Mouse (Mus musculus): ENCODE data around the gene Fam13c. TPM values are rescaled to one million over a fixed set of nuclear protein-coding genes. Genes with fewer than 3 reads are reported as not detected.

Gene Fam13c
- total RNA-seq, 2 experiments from 2014 or later: 68.1 to 71.9 TPM

GRCm38 (mm10) chr10:70455886-70456305, 15.6 kb downstream of the Fam13c start:
- DNase-seq (ENCODE audit: low spot score in 2 of 2): peak; percentile 53 to 74

DNA sequence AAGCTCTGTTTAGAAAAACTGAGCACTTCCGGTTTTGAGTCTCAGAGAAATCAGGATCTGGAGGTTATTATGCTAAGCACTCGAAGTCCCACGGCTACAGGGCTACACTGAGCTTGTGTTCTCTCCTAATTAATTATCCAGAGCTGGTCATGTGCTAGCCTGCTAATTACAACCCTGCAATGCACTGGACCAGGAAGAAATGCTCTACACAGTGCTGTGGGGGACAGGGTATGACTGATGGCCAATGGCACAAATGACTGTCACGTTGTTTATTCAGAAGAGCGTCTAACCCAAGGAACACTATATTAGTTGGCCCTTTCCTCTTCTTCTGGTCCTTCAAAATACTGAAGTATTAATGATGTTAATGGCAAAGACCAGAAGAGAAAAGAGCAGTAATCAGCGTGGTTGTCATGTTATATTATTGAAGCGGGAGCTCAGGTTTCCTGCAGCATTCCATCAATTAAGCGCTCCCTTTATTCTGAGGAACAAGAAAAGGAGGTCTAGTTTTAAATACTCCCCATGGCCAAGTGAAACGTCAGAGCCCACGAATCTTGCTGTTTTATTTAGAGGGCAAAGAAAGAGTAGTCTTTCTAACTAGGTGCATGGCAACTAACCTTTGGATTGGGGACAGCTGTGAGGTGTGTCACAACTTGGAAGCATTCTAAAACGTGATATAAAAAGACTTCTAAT, 18.4 kb downstream of the Fam13c start:
- no peak for DNase-seq (ENCODE audit: low spot score in 2 of 2)

- DNase-seq (ENCODE audit: low spot score in 2 of 2): no peak
Observed at GRCm38 (mm10) chr10:70465638-70466037, 25.4 kb downstream of the Fam13c start.

DNA sequence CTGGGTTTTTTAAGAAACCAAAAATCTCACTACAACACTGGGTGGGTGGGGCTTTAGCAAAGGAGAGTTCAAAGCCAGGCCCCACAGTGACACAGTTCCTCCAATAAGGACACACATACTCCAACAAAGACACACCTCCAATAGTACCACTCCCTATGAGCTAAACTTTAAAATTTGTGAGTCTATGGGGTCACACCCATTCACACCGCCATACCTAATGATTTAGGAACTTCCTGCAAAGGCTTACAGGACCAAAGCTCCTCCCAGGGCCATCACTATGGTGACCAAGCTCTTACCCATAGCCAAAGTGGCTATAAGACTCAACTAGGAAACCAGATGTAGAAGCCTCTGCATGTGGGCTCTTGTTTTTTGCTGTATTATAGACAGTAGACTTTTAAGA, 30.6 kb downstream of the Fam13c start:
- no peak for DNase-seq (ENCODE audit: low spot score in 2 of 2)

DNA sequence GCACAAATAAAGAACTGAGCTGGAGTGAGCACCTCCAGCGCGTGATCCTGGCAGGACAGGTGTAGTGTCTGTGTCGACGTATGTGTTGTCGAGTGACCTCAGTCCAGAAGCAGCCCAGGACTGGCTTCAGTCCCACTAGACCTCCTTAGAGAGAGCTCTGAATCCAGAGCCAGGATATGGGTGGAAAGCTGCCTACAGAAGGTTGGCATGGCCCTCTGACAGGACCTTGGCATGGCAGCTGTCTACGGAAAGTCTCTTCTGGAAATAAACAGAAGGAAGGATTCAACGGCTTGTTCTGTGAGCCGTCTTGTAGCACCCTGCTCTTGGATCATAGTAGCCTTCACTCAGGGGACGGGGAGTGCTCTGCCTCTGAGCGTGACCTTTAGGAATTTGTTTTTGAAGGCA, 37.5 kb downstream of the Fam13c start:
- DNase-seq (ENCODE audit: low spot score in 2 of 2): no peak

- DNase-seq (ENCODE audit: low spot score in 2 of 2): no peak
Observed at GRCm38 (mm10) chr10:70483736-70484135, 43.5 kb downstream of the Fam13c start.

- no peak for DNase-seq (ENCODE audit: low spot score in 2 of 2)
Observed at GRCm38 (mm10) chr10:70484568-70485286, 44.4 kb downstream of the Fam13c start.

- DNase-seq (ENCODE audit: low spot score in 2 of 2): no peak
Observed at GRCm38 (mm10) chr10:70485287-70485612, 45.0 kb downstream of the Fam13c start.

DNA sequence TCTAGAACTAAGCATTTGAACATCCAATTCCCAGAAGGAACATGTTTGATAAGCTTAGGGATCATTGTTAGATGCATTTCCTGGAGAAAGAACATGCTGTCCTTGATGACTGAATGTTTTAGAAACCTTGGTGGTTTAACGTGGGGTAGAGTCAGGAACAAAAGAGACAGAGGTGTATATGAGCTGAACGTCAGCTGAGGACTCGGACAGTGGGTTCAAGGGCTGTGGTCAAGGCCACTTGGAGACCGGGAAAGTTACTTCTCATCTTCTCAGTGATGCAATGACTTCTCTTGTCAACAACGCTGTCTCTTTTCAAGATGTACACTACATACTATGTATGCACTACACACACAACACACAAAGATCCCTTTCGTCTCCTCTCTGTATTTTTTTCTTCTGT, 46.4 kb downstream of the Fam13c start:
- DNase-seq (ENCODE audit: low spot score in 2 of 2): no peak

- no peak for DNase-seq (ENCODE audit: low spot score in 2 of 2)
Observed at GRCm38 (mm10) chr10:70493891-70494290, 53.6 kb downstream of the Fam13c start.

- DNase-seq (ENCODE audit: low spot score in 2 of 2): no peak
Observed at GRCm38 (mm10) chr10:70494441-70494840, 54.2 kb downstream of the Fam13c start.

DNA sequence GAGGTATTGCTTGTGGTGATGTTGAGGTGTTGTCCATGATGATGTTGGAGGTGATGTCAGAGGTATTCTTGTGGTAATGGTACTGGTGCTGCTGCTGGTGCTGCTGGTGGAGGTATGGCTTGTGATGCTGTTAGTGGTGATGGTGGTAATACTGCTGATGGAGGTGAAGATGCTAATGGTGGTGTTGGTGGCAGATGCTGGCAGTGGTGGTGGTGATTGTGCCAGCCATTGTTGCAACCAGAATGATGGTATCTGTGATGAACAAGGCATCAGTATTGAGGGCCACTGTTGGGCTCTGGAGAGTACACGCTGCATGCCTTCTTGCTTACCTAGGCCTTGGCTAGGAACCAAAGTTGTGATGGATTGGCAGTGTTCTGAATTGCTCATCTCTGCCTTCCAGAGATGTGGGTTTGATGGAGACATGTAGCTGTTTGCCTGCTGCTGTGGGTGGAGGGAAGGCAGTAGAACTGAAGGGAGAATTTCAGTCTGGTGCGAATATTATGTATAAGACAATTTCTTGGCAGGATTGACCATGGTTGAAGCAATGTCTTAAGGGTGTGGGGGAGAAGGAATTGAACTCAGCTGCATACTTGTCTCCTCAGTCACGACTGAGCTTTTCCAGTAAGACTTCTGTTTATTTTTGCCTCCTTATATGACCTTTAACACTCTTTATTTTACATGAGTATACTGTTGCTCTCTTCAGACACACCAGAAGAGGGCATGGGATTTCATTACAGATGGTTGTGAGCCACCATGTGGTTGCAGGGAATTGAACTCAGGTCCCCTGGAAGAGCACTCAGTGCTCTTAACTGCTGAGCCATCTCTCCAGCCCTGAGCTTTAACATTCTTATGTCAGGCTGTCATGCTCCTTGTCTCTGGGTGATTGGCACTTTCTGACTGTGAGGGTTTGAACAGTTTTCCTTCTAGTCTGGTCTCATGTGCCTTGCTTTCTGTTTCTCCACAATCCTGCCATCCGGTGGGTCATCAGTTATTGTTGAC, 55.1 kb downstream of the Fam13c start:
- no peak for DNase-seq (ENCODE audit: low spot score in 2 of 2)

DNA sequence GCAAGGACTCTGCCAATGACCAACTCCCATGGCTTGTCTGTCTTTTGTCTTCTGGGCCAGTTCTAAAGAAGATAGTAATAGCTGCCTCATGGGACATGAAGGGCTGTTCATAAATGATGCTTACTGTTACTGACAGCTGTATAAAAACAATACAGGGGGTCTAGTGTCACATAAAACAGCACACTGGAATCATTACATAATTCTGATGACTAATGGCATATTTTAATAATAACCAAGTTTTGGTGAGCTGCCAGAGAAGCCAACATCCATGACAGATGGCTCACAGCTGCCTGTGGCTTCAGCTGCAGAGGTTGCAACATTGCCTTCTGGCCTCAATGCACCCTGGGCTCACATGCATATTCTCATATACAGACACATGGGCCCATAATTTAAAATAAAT, 56.7 kb downstream of the Fam13c start:
- no peak for DNase-seq (ENCODE audit: low spot score in 2 of 2)

GRCm38 (mm10) chr10:70498328-70498727, 58.0 kb downstream of the Fam13c start:
- no peak for DNase-seq (ENCODE audit: low spot score in 2 of 2)

DNA sequence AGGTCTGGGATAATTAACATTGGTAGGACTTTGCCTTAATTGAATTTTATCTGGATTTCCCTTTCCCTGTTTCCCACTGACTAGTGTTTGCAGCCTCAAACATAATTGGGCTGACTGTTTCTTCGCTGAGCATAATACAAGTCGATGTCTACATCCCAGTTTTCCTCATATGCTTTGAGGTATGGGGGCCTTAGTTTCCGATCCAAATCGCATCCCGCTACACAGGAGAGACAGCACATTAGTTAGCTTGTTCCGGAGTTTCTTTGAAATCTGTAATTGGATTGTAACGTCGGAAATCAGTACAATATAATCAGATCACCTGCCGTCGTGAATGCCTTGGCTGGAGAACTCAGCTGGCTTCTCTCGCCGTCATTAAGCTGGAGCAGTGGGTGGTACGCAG, 59.0 kb downstream of the Fam13c start:
- DNase-seq (ENCODE audit: low spot score in 2 of 2): no peak

DNA sequence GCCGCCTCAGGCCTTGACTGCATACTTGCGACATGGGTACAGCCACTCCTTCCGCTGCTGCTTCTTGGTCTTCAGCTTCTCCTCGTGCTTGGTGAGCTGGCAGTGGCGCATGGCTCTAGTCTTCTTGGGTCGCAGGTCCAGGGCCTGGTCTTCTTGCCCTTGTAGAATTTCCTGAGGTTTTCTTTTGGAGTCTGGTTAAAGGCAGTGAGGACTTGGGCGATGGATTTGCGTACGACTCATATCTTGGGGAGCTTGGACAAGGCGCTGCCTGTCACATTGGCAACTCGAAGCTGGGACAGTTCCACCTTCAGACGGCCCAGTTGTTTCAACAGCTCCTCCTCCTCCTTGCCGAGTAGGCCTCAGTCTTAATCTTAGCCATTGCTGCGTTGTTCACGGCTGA, 64.6 kb downstream of the Fam13c start:
- DNase-seq (ENCODE audit: low spot score in 2 of 2): no peak

DNA sequence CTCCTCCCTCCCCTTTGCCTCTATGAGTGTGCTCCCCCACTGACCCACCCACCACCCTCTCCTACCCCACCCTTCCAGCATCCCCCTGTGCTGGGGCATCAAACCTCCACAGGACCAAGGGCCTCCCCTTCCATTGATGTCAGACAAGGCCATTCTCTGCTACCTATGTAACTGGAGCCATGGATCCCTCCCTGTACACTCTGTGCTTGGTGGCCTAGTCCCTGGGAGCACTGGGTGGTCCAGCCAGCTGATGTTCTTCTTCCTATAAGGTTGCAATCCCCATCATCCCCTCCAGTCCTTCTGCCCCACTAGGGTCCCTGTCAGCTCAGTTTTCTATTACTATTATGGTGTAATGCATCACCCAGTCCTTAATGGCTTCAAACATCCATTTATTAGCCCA, 65.1 kb downstream of the Fam13c start:
- DNase-seq (ENCODE audit: low spot score in 2 of 2): no peak

DNA sequence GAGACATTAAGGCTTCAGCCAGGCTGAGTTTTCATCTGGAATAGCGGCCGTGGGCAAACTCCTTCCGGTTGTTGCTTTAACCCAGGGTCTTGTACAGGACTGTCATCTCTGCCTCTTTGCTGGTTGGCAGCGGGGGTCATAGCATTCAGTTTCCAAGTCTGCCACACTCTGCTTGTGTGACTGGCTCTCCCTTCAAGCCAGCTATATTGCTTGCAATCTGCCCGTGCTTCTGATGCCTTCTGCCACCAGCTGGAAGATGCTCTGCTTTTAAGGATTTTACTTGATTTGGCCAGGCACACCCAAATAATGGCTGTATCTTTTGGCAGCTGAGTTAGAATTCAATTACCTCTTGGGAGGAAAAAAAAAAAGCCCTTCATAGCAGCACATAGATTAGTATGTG, 65.6 kb downstream of the Fam13c start:
- no peak for DNase-seq (ENCODE audit: low spot score in 2 of 2)

GRCm38 (mm10) chr10:70506499-70507168, 66.4 kb downstream of the Fam13c start:
- DNase-seq (ENCODE audit: low spot score in 2 of 2): no peak

DNA sequence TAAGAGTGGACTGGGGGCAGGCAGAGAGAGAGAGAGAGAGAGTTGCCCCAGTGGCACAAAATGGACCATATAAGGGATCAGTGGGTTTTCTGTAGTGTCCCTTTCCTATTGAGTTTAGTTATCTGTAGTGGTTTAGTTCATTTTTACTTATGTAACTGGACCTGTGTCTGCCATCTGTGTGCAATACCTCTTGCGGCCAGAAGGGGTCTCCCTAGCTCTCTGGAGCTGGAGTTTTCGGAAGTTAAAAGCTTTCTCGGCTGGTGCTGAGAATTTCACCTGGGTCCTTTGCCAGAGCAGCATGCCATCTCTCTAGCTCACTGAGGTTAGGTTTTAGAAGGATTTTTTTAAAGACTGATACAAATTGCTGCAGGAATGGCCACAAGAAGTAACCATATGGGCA, 67.6 kb downstream of the Fam13c start:
- DNase-seq (ENCODE audit: low spot score in 2 of 2): no peak

DNA sequence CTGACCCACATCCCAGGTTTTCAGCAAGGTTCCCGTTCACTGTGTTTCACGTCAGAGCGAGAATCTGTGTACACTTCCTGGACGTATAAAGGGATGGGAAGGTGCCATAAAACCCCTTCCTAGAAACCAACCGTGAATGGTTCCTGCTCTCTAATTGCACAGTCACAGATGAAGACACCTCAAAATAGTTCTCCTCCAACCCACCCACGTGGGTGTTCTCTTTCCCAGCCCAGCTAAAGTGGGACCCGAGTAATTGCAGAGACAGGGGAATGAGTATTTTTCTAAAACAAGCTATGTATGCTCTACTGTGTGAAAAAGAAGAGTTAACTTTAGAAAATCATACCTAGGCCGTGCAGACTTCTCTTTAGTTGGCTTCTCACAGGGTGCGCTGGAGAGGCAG, 74.6 kb downstream of the Fam13c start:
- peak in 1 of 2 experiments; percentile 55 for DNase-seq (ENCODE audit: low spot score in 2 of 2)

All from left cerebral cortex, adult 18-20 months (tissue).